Mouse (Mus musculus) G1E (cell line): ENCODE measurements around the gene Rgs19.

Experiments
- CTCF ChIP-seq: IDR thresholded peaks from 2 replicates; pipeline ENCODE4 v1.5.1; 2012; ENCODE audit warnings: low read depth, low read length, inconsistent platforms, mixed read lengths
- GATA1 ChIP-seq: IDR thresholded peaks from 2 replicates; pipeline ENCODE4 v1.6.1; 2012; ENCODE audit warnings: borderline replicate concordance, low read length, inconsistent platforms, mixed read lengths
- GATA2 ChIP-seq: IDR thresholded peaks from 2 replicates; pipeline ENCODE4 v1.6.1; 2012; ENCODE audit warnings: low read depth, low read length, inconsistent platforms, borderline replicate concordance

GRCm38 (mm10) chr2:181646626-181647472 is 46.9 kb downstream of the Rgs19 start:
- TF ChIP-seq GATA1 (no peak), CTCF (no peak), GATA2 (no peak)
